Mouse (Mus musculus) 3134 (cell line): ENCODE data around the gene Pcolce2.
"Not testable (repeated sequence)": the region's sequence is repeated elsewhere in the genome, so short reads cannot be mapped to it uniquely, and the experiment has no call there.

ENCODE experiments used
- DNase-seq: peaks from one replicate; pipeline ENCODE4 v3.0.0-alpha.2; 2011; ENCODE audit warnings: low spot score; ENCODE audit not compliant: insufficient read length; ENCODE audit errors: extremely low read depth

The Pcolce2 gene

DNA sequence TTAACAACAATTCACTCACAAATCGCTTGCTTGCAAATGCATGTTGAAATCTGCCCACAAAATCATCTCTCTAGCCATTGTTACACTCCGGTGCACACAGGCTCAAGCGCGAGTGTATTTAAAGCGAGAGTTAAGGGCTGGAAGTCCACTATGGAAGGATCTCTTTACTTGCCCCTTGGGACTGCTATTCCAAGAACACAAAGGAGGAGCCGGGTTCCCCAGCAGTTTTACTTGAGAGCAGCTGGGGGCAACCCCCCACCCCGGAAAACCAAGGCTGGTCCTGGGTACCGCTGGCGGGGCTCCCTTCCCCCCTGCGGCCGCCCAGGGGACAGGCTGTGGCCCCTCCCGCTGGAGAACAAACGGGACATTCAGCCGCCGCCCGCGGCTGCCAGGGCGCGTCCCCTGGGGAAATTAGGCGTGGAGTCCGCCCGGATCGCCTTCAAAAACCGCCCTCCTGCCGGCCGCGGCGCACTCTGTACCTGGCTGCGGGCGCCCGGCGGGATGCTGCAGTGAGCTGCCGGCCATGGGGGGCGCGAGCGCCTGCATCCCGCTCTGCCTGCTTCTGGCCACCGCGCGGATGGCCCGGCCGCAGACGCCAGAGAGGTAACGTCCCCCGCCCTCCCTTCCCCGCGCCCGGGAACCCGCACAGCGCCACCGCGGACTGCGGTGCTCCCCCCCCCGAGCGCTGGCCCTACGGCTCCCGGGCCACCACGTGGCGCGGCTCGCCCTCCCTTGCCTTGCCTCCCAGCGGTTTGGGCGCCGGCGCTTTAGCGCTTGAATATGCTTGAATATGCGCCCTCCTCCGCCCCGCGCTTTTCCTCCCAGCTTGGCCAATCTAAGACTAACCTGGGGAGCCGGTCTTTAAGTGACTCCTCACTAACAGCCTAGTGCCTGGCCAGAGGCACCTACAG lies at the start of gene Pcolce2:
Gene Pcolce2, plus strand, starts transcription at position 331 of the 911 bp plus-strand sequence.
- peak; percentile 85 for DNase-seq

DNA sequence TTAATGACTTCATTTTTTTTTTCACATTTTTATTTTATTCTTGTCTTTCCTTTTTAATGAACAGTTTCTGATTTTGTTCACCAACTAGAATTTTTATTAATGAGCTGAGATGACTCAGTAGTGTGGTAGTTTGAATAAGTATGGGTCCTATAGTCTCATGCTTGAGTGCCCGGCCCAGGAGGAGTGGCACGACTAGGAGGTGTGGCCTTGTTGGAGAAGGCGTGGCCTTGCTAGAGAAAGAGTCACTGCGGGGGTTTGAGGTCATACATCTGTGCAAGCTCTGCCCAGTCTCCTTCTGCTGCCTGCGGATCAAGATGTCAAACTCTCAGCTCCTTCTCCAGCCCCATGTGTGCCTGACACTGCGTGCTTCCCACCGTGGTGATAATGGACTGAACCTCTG lies 49.3 kb upstream of the Pcolce2 start:
- DNase-seq, result no peak

DNA sequence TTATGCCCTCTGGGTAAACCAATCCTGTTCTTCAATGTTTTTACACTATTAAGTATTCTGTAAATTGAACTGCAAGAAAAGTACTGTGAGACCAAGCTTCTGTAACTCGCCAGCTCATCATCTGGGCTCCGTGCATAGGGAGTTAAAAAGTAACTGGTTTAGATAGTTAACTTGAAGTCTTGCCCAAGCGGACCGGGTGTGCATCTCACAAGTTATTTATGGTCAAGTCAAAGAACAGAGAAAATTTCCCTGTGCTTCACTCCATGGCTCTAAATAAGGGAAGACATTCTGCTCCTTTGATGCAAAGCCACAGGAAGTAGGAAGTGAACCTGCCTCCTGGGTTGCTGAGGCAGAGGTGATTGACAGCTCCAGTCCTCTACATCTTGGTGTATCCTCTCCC lies 43.1 kb upstream of the Pcolce2 start:
- no peak for DNase-seq

DNA sequence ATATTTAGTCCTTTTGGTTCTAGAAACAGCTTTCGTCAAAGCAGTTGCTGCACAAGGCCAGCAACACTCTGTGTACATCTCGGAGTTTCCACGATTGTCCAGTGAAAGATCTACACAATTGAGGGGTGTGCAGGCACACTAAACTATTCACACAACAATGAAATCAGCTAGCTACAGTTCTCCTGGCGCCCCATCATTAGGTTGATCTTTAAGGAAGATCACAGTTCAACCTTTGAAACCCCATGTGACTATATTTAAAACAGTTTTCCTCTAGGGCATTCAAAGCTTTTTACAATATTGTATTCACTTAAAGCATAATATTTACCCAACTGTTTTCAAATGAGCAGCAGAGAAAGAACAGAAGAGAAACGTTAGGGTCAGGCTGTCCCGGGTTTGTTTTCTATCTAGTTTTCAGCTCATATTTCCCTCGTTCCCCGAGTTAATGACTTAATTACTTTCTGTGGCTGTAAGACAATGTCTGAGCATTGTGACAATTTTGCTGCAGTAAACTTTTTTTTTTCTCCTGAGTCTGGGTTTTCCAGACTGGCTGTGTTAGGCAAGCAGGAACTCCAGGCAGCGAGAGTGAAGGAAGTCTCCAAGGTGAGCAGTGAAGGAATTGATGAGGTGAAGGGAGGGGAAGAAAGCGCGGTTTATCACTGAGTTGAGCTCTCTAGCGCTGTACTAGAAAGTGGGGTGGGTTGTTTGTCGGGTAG lies 39.8 kb upstream of the Pcolce2 start:
- no peak for DNase-seq

DNA sequence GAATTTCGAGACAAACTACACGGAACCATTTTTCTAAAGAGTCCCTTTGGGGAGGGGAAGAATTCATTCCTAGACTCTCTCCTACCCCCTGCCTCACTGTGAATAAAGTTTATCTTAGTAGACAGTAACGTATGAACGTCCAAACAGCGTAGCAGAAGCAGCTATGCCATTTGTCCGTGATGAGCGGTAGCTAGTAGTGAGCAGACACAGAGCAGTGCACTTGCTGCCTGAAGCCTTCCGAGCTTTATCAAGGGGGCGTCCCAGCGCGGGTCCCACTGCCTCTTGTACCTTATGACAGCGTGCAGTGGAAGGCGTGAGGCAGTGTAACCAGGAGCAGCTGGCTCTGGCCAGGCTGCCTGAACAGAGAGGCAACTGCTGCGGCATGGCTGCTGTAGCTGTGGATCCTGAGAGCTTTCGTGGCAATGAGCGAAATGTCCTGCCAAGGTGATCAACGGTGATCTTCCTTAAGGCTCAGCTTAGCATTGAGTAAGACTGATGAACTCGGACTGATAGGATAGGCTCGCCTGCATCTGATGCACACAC lies 39.2 kb upstream of the Pcolce2 start:
- no peak for DNase-seq

DNA sequence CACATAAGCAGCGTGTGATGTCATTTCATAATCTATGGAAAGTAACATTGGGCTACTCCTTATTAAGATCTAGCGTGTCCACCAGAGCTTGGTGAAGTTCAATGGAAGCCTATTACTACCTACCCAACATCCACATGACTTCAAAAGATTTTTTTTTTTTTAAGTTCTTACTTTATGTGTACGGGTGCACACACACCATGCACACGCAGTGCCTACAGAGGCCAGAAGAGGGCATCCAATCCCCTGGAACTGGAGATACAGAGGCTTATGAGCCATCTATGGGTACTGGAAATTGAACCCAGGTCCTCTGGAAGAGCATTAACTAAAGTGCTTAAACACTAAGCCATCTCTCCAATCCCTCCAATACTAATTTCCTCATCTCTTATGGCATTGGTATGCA lies 38.0 kb upstream of the Pcolce2 start:
- no peak for DNase-seq

DNA sequence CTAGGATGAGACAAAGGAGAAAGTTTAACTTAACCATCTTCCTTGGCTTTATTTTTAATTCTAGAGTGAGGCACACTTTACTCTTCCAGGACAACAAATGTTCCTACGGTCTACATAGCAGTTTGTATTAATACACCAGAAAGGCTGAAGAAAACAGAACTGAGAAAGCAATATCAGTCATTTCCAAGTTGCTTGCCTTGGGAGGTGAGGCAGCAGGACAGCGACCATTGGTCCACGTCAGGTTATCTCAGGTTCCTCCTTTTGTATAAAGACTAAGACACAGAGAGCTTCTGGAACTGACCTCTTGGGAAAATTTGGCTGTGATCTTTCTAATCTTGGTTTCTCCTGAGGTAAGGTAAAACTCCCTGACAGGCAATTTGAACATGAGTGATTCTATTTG lies 34.6 kb upstream of the Pcolce2 start:
- DNase-seq, result no peak

DNA sequence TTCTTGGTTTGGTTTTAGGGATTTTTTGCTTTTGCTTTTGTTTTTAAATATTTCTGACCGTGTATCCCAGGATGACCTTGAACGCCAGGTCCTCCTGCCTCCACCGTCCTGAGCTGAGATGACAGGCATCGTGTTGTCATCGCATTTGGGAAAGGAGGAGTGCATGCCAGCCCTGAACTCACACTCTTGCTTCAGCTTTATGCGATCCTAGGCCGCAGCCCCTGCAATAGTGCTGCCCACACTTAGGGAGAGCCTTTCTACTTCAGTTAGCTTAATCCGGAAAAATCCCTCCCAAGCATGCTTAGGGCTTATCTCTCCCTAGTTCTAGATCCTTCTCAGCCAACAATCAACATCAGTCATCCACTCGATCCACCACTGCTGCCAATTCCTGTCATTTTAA lies 34.1 kb upstream of the Pcolce2 start:
- no peak for DNase-seq

DNA sequence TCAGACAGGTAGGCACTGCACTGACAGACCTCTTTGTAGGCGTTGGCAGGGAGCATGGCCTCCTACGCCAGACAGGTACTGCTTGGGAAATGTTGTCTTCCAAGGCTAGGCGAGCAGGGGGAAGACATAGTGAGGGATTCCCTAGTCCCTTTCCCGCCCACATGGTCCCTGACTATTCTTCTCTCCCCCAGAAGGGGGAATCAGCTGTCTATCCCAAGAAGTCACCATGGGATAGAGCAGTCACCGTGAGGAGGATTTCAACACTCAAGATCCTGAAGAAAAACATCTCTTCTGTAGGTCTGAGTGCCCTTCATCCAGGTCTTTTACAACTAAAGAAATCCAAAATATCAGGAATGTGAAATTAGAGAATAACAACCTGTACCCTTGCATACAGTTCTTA lies 30.2 kb upstream of the Pcolce2 start:
- no peak for DNase-seq

DNA sequence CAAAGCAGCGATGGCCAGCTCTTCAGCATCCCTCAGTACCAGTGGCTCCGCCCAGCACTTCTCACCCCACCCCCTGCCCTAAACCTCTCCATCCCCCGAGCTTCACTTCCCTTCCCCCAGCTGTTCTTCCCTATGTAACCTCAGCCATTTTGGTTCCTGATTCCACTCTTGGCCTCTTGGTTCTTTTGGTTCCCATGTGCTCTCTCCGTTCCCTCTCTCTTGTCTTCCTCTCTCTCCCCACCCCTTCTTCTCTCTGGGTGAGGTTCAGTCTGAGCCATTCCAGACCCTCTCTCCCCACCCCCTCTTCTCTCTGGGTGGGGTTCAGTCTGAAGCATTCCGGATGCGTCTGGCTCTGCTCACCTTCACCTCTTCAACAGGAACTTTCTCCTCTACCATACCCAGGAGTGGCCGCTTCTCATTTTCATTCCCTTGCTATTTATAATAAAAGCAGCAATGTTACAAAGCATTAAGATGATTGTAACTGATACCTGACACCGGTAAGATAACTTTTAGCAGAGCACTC lies 25.1 kb upstream of the Pcolce2 start:
- DNase-seq, result no peak

DNA sequence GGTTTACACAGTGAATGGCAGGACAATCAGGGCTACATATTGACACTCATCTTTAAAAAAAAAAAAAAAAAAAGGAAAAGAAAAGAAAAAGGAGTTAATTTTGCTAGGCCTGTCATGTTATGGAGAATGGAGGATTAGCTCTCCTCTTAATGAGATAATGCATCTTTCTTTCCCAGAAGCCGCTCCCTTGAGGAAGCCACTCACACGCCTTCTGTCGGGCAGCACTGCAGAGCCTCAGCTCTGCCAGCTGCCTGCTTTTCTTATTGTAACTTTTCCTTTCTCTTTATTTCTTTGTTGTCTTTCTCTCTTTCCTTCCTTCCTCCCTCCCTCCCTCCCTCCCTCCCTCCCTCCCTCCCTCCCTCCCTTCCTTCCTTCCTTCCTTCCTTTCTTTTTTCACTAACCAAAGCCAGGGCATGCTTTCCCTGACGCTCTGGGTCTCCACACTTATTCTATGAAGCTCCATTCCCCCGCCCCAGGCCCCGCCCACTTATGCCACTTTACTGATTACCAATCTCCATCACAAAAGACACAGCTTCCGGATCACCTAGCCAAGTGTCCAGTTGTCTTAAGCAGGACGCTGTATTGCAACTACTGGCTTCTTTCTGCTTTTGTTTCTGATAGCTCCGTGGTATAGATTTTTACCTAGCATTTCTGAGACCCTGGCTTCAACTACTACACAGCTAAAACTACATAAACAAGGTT lies 23.8 kb upstream of the Pcolce2 start:
- no peak for DNase-seq

DNA sequence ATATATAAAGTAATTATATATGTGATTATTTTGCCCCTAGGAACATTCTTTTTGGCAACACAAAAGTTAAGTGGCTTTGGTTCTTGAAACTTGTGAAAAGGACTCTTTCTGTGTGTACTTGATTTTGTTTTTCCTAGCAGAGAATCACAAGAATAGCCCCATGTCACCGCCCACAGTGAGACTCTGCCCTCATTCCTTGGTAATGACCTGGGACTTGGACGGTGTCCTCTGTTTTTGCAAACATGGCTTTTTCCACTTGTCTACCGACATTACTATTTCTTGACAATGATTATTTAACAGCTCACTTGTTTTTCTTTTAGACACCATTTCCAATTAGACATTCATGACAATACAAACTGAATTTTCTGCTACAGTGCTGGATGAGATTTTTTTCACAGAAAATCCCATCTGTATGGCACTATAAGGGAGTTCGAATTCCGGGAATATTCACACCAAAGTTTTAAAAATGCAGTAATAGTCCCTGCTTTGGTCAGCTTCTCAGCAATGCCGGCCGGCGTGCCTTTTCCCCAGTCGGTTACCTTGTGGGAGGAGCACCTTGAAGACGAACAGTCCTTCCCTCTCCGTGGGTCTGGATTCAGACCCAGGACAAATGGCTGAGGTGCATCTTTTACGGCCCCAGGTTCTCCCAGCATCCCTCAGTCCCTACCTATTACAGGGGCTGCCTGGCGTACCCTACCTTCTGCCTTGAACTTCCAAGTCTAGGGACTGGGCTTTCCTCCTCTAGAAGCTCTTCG lies 22.4 kb upstream of the Pcolce2 start:
- no peak for DNase-seq

DNA sequence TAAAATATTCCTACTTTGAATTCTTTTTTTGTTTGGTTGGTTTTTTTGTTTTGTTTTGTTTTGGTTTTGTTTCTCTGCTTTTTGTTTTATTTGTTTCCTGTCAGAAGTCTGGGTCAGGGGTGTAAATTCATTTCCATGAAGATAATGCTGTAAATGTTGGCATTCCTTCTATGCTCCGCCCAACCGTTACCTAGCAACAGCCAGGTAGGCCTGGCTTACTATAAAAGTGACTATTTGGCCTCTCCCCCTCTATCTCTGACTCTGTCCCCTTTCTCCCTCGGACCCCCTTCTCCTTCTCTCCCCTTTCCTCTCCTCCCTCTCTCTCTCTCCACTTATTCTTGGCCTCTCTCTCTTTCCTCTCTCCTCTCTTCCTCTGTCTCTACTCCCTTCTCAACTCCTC lies 21.4 kb upstream of the Pcolce2 start:
- DNase-seq, result no peak

DNA sequence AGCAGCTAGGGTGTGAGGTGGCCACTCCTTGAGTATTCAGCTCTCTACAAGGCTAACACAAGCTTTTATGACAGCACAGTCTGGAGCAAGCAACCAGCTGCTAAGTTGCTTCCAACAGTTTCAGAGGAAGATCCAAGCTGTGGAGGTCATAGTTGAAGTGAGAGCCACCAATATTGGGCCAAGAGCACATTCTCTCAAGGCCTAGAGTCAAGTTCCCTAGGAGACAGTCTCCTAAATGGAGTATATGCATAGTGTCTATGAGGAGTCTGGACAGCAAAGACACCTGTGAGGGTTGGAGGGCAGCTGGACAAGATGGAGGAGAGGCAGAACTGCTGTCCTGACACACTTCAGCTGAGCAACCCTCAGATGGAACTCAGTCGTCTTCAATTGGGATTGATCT lies 18.8 kb upstream of the Pcolce2 start:
- no peak for DNase-seq

DNA sequence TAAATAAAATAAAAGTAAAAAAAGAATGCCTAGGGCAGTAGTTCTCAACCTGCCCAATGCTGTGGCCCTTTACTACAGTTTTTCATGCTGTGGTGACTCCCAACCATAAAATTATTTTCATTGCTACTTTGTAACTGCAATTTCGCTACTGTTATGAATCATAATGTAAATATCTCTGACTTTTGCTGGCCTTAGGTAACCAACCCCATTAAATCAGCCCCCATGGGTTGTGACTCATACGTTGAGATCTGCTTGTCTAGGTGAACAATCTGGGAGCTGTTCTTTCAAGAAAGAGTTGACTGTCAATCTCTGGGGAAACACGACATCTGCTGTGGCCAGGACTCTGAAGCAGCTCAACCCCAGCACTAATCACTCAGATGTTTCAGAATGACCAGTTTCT lies 13.3 kb upstream of the Pcolce2 start:
- peak; percentile 45 for DNase-seq

DNA sequence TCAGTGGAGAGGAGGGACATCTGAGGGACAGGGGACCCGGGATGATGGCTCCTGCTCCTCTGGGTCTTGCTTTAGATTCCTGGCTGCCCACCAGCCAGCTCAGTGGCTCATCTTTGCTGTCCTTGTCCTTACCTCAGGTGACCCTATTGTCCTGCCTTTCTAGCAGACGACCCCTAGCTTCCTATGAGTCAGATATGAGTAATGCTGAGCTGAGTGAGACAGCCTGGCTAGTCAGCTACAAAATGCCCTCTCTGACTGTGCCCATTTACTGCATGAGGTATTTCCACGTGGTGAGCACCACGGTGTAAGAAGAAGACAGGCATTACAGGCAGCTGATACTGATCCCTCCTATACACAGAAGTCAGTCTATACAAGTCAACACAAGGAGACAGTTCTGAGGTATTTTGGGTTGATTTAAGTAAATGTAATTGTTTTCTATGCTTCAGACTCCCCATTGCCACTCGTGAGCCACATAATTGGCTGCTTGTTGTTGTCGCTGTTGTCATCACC lies 8.9 kb upstream of the Pcolce2 start:
- peak; percentile 40 for DNase-seq

DNA sequence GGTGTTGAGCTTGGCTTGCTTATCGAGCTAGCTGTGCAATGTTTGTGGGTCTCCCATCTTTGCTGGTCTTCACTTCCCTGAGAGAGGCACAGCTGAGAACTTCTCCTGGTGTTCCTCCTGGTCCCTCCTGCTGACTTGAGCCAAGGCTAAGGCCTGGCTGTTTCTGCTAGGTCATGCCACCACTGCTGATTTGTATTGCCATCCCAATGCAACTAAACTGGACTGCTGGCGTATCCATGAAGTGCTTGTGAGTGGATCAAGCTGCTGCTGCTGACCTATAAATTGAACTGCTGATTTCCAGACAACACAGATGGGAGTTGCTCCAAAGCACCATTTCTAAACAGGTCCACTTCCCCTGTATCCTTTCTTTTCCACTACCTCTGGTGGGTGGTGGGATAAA lies 7.8 kb upstream of the Pcolce2 start:
- not testable (repeated sequence) for DNase-seq

DNA sequence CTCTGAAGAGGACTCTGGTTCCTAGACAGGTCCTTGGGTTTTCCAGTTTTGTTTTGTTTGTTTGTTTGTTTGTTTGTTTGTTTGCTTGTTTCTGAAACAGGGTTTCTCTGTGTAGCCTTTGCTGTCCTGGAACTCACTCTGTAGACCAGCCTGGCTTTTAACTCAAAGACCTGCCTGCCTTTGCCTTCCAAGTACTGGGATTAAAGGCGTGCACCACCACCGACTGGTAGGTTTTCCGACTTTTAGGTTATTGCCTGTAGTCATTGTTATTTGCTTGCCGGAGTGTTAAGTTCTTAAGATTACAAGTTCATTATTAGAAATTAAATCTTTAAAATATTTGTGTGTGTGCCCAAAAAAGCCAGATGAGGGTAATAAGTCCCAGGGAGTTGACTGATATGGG lies 1.0 kb upstream of the Pcolce2 start:
- DNase-seq, result no peak

DNA sequence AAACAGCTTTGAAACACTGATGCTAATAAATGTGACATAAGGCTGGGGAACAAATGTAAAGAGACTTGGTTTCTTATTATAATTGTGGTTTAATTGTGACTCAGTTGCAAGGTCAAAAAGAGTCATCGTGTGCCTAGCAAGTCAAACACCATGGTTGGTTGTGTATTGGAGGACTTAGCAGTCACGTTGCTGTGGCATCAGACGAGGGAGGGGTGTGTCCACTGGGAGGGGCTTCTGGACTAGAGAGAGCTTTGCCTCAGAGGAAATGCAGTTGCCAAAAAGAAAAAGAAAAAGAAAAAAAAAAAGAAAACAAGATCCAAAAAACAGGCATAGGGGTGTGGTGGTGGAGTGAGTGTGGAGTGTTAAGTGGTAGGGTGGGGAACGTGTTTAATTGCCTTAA lies 2.5 kb downstream of the Pcolce2 start:
- peak; percentile 24 for DNase-seq

DNA sequence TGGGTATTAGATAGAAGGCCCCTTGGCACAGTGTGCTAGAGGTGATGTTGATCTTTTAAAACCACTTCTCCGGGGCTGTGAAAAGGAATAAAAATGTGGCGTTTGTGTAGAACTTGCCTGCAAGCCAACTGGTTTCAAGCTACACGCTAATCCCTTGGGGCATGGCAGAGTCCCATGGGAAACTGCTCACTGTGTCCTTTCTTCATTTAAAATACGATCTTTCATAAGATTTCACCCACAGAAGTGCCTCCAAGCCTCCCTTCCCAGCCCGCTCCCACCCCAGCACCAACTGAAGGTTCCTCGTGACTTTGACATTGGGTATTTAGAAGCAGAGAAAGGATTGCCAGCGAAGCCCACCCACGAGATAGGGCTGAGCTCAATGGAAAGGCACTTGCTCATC lies 8.5 kb downstream of the Pcolce2 start:
- no peak for DNase-seq
